Mouse (Mus musculus): ENCODE measurements around the gene Zmynd11. TPM values are rescaled to one million over a fixed set of nuclear protein-coding genes. Genes with fewer than 3 reads are reported as not detected.

Zmynd11 gene
- total RNA-seq, 2 experiments from 2014 or later = 225 to 255 TPM

GRCm38 (mm10) chr13:9669246-9669645 is 95.9 kb downstream of the Zmynd11 start:
- no peak for DNase-seq (ENCODE audit: low spot score in 2 of 2)
- intact Hi-C loops (cut with DNase I) = no loop called here

DNA sequence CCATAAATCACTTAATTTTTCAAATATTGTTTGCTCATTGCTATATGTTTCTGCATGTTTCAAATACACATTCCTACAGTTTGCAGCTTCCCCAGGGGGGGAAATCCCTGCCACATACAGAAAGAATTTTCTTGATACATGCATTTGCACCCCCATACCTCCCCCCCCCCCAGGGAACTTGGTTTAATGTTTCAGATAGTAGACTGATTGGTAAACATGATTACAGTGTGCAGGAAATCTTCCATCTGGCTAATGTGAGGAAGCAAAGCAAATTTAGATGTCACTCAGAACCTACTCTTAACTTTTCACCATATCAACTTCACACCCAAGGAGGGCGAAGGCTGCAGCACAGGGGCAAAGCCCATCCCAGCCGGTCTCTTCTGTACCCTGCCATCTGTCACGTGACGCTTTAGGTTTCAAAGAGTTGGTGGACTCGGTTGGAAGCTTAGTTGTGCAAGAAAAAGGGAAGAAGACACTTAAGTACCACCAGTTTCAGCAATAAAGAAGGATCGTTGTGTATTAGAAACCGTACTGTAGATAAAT is 97.1 kb downstream of the Zmynd11 start:
- intact Hi-C loops (cut with DNase I) = no loop called here
- no peak for DNase-seq (ENCODE audit: low spot score in 2 of 2)

DNA sequence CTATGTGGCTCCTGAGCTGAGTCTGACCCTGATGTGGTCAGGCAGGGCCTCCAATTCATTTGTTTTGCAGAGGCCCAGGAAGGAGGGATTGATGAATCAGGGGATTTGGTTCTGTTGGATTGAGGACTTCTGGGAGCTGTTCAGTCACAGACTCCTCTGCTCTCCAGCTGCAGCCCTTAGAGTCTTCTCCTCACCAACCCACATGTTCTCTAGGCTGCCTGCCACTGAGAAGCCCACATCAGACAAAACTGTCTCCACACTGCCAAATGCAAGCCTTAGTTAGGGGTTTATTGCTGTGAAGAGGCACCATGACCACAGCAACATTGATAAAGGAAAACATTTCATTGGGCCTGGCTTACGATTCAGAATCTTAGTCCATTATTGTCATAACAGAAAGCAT is 101.5 kb downstream of the Zmynd11 start:
- no peak for DNase-seq (ENCODE audit: low spot score in 2 of 2)
- intact Hi-C loops (cut with DNase I) = no loop called here

DNA sequence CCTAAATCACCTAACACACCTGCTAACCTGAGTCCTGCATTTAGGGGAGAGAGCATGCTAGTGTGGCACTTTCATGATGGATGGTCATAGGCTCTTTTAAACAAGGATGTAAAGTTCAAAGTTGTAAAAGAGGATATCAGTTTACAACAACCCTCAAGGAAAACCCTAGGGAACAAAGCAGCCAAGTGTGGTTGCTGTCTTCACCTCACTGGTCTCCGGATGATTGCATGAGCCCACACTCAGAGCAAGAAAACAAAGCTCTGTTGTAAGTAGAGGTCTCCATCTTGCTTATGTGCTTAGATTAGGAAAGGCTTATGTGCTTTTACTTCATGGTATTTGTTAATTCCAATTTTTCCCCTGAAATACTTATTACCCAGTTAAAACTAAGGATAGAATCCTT is 104.4 kb downstream of the Zmynd11 start:
- DNase-seq (ENCODE audit: low spot score in 2 of 2) = no peak
- intact Hi-C loops (cut with DNase I) = no loop called here

- no peak for DNase-seq (ENCODE audit: low spot score in 2 of 2)
- intact Hi-C loops (cut with DNase I) = no loop called here
Observed at GRCm38 (mm10) chr13:9656613-9657012, 108.5 kb downstream of the Zmynd11 start.

- DNase-seq (ENCODE audit: low spot score in 2 of 2) = no peak
- intact Hi-C loops (cut with DNase I) = no loop called here
Observed at GRCm38 (mm10) chr13:9653018-9653417, 112.1 kb downstream of the Zmynd11 start.

DNA sequence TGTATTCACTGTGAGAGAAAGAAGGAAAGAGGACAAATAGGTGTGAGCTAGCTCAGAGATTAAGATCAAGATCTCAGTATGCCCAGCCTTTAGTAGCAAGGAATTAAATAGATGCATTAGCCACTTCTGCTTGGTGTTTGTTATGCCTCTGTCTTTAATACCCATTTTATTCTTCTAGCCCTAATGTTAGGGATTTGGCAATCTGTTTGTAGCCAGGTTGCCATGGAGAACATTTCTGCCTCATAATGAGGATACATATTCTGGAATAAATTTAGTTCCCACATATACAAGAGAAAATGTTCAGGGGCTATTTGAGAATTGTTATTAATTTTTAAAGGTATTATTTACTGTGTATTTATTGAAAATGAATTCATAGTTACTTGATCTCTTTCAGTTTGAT is 114.5 kb downstream of the Zmynd11 start:
- intact Hi-C loops (cut with DNase I) = no loop called here
- DNase-seq (ENCODE audit: low spot score in 2 of 2) = no peak

DNA sequence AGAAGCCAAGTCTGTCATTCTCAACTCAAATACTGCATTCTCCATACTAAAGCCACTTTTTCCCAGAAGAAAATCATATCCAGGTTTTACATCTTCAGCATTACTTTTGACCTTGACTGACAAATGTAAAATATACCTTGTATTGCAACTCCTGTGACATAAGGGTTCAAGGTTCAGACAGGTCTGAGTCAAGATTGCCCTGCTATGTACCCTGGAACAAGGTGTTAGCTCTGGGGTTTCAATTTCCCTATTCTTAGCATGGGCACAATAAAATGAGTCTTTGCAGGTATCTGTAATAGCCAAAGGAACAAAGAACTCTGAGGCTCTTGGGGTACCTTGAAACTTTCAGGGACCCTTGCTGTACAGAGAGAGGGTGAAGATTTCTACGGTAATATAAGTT is 115.2 kb downstream of the Zmynd11 start:
- intact Hi-C loops (cut with DNase I) = no loop called here
- no peak for DNase-seq (ENCODE audit: low spot score in 2 of 2)

DNA sequence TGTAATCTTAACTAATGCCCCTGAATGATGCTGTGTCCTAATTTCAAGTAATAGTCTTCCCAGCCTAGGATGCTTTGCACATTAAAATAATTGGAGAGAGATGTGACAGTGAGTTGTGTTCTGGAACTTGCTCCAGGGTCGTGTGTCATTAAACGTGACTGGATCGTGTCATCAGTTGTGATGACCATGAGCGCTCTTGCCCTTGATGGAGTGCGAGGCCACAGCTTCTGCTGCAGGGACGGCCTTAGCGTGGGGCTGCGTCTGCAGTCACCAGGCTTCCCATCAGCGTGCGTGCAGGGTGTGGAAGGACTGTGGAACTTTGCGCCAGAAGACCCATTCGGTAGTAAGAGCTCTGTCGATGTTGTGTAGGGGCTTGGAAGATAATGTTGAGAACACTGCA is 116.4 kb downstream of the Zmynd11 start:
- intact Hi-C loops (cut with DNase I) = no loop called here
- no peak for DNase-seq (ENCODE audit: low spot score in 2 of 2)

DNA sequence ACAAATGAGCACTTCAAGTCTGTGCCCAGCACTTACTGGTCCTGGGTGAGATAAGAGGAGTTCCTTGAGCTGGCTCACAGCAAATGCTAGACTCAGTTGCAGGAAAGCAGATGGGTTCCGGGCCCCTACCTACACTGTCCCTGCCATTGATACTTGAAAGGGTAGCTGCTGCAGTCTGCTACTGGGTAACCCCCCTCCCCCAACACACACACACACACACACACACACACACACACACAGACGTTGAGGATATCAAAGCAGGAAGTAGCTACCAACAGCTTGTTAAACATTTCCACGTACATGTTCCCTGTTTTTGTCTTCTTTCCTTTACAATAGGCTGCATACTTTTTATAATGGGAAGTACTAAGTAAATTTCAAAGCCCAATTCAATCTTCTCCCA is 127.2 kb downstream of the Zmynd11 start:
- intact Hi-C loops (cut with DNase I) = loop anchor here (10.0 kb wide), 1 partner anchor 453 kb away; no protein-coding TSS in a partner anchor
- no peak for DNase-seq (ENCODE audit: low spot score in 2 of 2)

DNA sequence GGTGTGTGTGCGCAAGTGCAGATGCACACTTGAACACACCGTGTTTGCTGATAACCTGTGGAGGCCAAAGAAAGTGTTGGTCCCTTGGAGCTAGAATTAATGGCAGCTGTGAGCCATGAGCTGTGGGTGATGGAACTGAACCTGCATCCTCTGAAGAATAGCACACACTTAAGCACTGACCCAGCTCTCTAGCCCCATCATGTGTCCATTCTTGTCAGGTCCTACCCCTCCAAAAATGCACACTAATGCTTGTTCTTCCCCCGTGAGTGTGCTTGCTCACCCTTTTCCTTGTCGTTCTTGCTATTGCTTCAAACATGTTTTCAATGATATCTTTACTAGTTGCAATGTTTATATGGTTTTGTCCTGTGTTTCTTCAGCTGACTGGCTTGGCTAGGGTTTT is 128.6 kb downstream of the Zmynd11 start:
- intact Hi-C loops (cut with DNase I) = loop anchor here (10.0 kb wide), 1 partner anchor 452 kb away; no protein-coding TSS in a partner anchor
- DNase-seq (ENCODE audit: low spot score in 2 of 2) = no peak

DNA sequence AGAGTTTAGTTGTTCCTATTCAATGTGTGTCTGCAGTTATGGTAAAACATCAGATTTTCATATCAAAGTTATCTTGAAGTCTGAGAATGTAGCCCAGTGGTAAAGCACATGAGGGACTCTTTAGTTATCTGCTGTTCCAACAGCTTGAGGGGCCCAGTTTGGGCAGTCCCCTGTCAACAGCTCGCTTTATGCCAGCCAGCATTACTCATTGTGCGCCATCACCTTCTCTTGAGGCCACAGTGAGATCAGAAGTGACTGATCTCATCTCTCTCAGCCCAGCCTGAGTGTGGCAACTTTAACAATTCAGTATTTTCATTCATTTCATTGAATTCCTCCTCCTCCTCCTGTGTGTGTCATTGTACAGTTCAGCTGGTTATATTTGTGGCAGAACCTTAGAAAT is 129.2 kb downstream of the Zmynd11 start:
- DNase-seq (ENCODE audit: low spot score in 2 of 2) = no peak
- intact Hi-C loops (cut with DNase I) = loop anchor here (10.0 kb wide), 1 partner anchor 451 kb away; no protein-coding TSS in a partner anchor
